Mouse (Mus musculus) forebrain, embryonic 11.5 days (tissue): ENCODE measurements at regions not wholly inside any gene's neighbourhood (a gene's known extent, or its start where the extent isn't known, plus 50 kb on each side); places are given as distances from the start of the nearest gene placed in this dataset.

Source experiments
- ATAC-seq: fragments of 200-750 bp; cut with Nextera tagmentation; replicated peaks from 2 replicates; pipeline ENCODE4 v1.8.0; 2017; ENCODE audit warnings: moderate TSS enrichment; ENCODE audit not compliant: low FRiP score
- DNase-seq: peaks from one replicate; pipeline ENCODE4 v3.0.0-alpha.2; 2017; ENCODE audit warnings: low spot score
- H3K27ac ChIP-seq: fragments of 300-500 bp; sonication (generic); 2 replicates; pipeline ENCODE4 v1.5.1; 2014; ENCODE audit warnings: low read depth, low read length
- H3K27me3 ChIP-seq: fragments of 300-500 bp; sonication (generic); 2 replicates; pipeline ENCODE4 v1.6.1; 2014; ENCODE audit warnings: mild to moderate bottlenecking, low read length, mixed read lengths; ENCODE audit not compliant: control insufficient read depth, insufficient read depth
- H3K36me3 ChIP-seq: fragments of 300-500 bp; sonication (generic); 2 replicates; pipeline ENCODE4 v1.6.1; 2014; ENCODE audit warnings: mild to moderate bottlenecking, low read length, moderate library complexity, mixed read lengths; ENCODE audit not compliant: control insufficient read depth, insufficient read depth
- H3K4me1 ChIP-seq: fragments of 300-500 bp; sonication (generic); replicated peaks from 2 replicates; pipeline ENCODE4 v1.6.1; 2014; ENCODE audit warnings: low read length, mixed read lengths; ENCODE audit not compliant: control insufficient read depth, insufficient read depth
- H3K4me2 ChIP-seq: fragments of 300-500 bp; sonication (generic); 2 replicates; pipeline ENCODE4 v1.6.1; 2014; ENCODE audit warnings: low read depth, mild to moderate bottlenecking, low read length, moderate library complexity, mixed read lengths; ENCODE audit not compliant: severe bottlenecking
- H3K4me3 ChIP-seq: fragments of 300-500 bp; sonication (generic); 2 replicates; pipeline ENCODE4 v1.5.1; 2014; ENCODE audit warnings: low read depth, low read length
- H3K9ac ChIP-seq: fragments of 300-500 bp; sonication (generic); 2 replicates; pipeline ENCODE4 v1.6.1; 2014; ENCODE audit warnings: low read length
- H3K9me3 ChIP-seq: fragments of 300-500 bp; sonication (generic); 2 replicates; pipeline ENCODE4 v1.6.1; 2016; ENCODE audit warnings: low read length, mixed read lengths; ENCODE audit not compliant: control insufficient read depth
- WGBS: fragments of 180-500 bp; shearing (Covaris S2); extraction: QIAGEN DNeasy Blood & Tissue Kit; methylation state at CpG from one replicate; pipeline ENCODE4 v1.1.7; 2014; 5-methylcytosine and 5-hydroxymethylcytosine counted together

GRCm38 (mm10) chr2:27812946-27813345 is 73.3 kb upstream of the Col5a1 start:
- Histone ChIP-seq H3K36me3 (no peaks in the 10 kb centered on the region), H3K9ac (no peak overlapping the region), H3K27me3 (no peaks in the 10 kb centered on the region), H3K4me3 (no peak overlapping the region), H3K27ac (no peak overlapping the region), H3K4me1 (no peaks in the 10 kb centered on the region), H3K9me3 (no peaks in the 10 kb centered on the region), H3K4me2 (no peak overlapping the region)
- 88% methylated on average over 3 of the region's 3 CpGs for WGBS
- DNase-seq = no peak
- ATAC-seq = no peak

- H3K4me3 ChIP-seq = no peak overlapping the region
- H3K36me3 ChIP-seq = no peaks in the 10 kb centered on the region
- 65% methylated on average over 6 of the region's 6 CpGs for WGBS
- H3K9ac ChIP-seq = no peak overlapping the region
- DNase-seq (no peak), ATAC-seq (no peak)
- no peaks in the 10 kb centered on the region for H3K4me1 ChIP-seq
- H3K27me3 ChIP-seq = no peaks in the 10 kb centered on the region
- no peak overlapping the region for H3K4me2 ChIP-seq
- H3K9me3 ChIP-seq = no peaks in the 10 kb centered on the region
- no peak overlapping the region for H3K27ac ChIP-seq
Observed at GRCm38 (mm10) chr2:27813370-27813769, 72.9 kb upstream of the Col5a1 start.

DNA sequence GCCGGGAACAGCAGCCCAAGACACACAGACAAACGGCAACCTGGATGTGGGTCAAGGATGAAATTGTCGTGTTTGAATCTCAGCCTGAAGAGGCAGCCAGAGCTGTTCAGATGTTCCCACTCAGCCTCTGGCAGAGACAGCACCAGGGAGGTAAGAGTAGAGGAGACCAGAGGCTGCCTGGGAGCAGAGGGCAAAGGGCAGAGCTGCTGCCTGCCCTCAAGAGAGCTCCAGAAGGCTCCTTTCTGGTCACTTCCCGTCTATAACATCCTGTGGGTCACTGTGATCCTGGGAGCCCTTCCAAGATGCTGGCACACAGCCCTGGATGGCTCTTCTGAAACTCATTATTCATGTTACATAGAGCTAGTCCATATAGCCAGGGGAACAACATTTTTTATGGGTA is 67.6 kb upstream of the Col5a1 start:
- H3K4me2 ChIP-seq = no peak overlapping the region
- DNase-seq = no peak
- WGBS = 60% methylated on average over 4 of the region's 4 CpGs

DNA sequence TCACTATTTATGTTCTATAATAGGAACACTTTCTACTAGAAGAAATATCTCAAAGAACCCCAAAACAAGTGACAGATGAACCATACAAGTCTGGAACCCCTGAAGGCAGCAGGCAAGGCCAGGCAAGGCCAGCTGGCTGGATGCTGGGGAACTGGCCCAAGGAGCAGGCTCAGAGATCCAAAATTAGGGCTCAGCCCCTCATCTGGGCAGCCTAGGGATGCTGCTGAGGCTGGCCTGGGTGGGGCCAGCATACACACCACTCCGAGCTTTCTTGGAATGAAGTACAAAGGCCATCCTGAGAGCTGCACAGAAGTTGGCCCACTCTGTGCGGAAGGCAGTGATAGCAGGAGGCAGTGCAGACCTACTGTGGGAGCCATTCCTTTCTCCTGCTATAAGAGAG is 59.4 kb upstream of the Col5a1 start:
- Histone ChIP-seq H3K9ac (no peak overlapping the region), H3K27ac (no peak overlapping the region), H3K4me3 (no peak overlapping the region), H3K9me3 (no peaks in the 10 kb centered on the region), H3K27me3 (no peaks in the 10 kb centered on the region), H3K4me1 (no peaks in the 10 kb centered on the region), H3K36me3 (no peaks in the 10 kb centered on the region), H3K4me2 (no peak overlapping the region)
- DNase-seq = no peak
- WGBS = 91% methylated on average over 2 of the region's 2 CpGs
- ATAC-seq = no peak

More for the DNA sequence above, 67.6 kb upstream of the Col5a1 start:
- H3K27ac ChIP-seq = no peak overlapping the region
- no peaks in the 10 kb centered on the region for H3K9me3 ChIP-seq
- no peaks in the 10 kb centered on the region for H3K27me3 ChIP-seq
- H3K4me3 ChIP-seq = no peak overlapping the region
- no peak overlapping the region for H3K9ac ChIP-seq
- H3K4me1 ChIP-seq = no peaks in the 10 kb centered on the region
- ATAC-seq = no peak
- H3K36me3 ChIP-seq = no peaks in the 10 kb centered on the region

DNA sequence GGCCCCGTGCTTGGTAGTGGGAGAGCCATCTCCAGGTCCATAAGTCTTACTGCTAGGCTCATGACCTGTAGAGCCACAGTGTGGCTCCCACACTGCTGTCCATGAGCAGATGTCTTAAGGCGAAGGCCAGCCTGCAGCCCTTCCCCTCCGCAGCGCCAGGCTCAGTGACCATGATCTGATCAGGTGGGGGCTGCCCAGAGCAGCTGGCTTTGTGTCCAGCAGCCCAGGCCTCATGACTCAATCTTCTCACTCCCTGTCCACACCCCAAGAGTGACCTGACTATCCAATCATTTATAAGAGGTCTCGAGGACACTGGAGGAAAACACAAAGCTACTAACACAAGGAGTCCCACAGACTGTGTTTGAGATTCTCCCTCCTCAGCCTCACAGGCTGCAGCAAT is 58.6 kb upstream of the Col5a1 start:
- no peaks in the 10 kb centered on the region for H3K27me3 ChIP-seq
- H3K4me3 ChIP-seq = no peak overlapping the region
- no peaks in the 10 kb centered on the region for H3K9me3 ChIP-seq
- ATAC-seq (no peak), DNase-seq (no peak)
- no peaks in the 10 kb centered on the region for H3K4me1 ChIP-seq
- no peak overlapping the region for H3K27ac ChIP-seq
- WGBS = 86% methylated on average over 5 of the region's 5 CpGs
- H3K4me2 ChIP-seq = no peak overlapping the region
- no peak overlapping the region for H3K9ac ChIP-seq
- no peaks in the 10 kb centered on the region for H3K36me3 ChIP-seq

DNA sequence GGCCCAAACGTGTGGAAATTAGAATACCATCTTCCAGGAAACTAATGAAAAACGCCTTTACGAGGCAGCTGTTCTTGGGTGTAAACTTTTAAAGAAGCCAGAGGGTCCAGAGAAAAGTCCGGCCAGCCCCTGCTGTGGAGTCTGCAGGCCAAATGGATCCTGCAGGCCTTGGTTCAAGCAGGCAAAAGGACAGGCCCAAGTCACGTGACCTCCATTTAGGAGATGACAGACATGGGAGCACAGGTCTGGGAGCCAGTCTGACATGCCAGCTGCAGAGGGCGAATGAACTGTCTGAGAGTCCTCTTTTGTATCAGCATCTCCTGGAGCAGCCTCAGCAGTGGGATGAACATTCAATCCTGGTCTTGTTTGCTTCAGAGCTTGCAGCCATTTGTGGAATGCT is 58.0 kb upstream of the Col5a1 start:
- H3K27me3 ChIP-seq = no peaks in the 10 kb centered on the region
- H3K4me2 ChIP-seq = no peak overlapping the region
- no peaks in the 10 kb centered on the region for H3K4me1 ChIP-seq
- no peaks in the 10 kb centered on the region for H3K36me3 ChIP-seq
- H3K27ac ChIP-seq = no peak overlapping the region
- no peak overlapping the region for H3K4me3 ChIP-seq
- ATAC-seq (no peak), DNase-seq (no peak)
- WGBS = 82% methylated on average over 6 of the region's 6 CpGs
- no peaks in the 10 kb centered on the region for H3K9me3 ChIP-seq
- H3K9ac ChIP-seq = no peak overlapping the region

- Histone ChIP-seq H3K4me1 (peaks cover 2% of the 10 kb centered on the region; the same call in 1 of the 2 replicates), H3K27ac (no peak overlapping the region), H3K9ac (no peak overlapping the region), H3K4me3 (no peak overlapping the region), H3K36me3 (no peaks in the 10 kb centered on the region), H3K9me3 (no peaks in the 10 kb centered on the region), H3K4me2 (no peak overlapping the region), H3K27me3 (no peaks in the 10 kb centered on the region)
- WGBS = 84% methylated on average over 5 of the region's 5 CpGs
- ATAC-seq (no peak), DNase-seq (no peak)
Observed at GRCm38 (mm10) chr2:27829551-27829950, 56.7 kb upstream of the Col5a1 start.

GRCm38 (mm10) chr2:27834971-27835370 is 51.3 kb upstream of the Col5a1 start:
- no peak for ATAC-seq
- no peak overlapping the region for H3K4me2 ChIP-seq
- H3K27ac ChIP-seq = no peak overlapping the region
- WGBS = 85% methylated on average over 4 of the region's 4 CpGs
- DNase-seq = no peak
- no peaks in the 10 kb centered on the region for H3K36me3 ChIP-seq
- H3K27me3 ChIP-seq = no peaks in the 10 kb centered on the region
- no peak overlapping the region for H3K4me3 ChIP-seq
- peaks cover 20% of the 10 kb centered on the region for H3K4me1 ChIP-seq
- no peak overlapping the region for H3K9ac ChIP-seq
- H3K9me3 ChIP-seq = no peaks in the 10 kb centered on the region

- ATAC-seq (peak; percentile 56; the same call in 1 of the 2 replicates), DNase-seq (no peak)
- peaks cover 20% of the 10 kb centered on the region for H3K4me1 ChIP-seq
- no peaks in the 10 kb centered on the region for H3K9me3 ChIP-seq
- no peak overlapping the region for H3K27ac ChIP-seq
- H3K9ac ChIP-seq = 0 out of 2 replicates have a peak overlapping the region, but pooled peaks have one; percentile 23
- 39% methylated on average over 10 of the region's 10 CpGs for WGBS
- H3K36me3 ChIP-seq = no peaks in the 10 kb centered on the region
- H3K27me3 ChIP-seq = no peaks in the 10 kb centered on the region
- H3K4me3 ChIP-seq = no peak overlapping the region
- H3K4me2 ChIP-seq = no peak overlapping the region
Observed at GRCm38 (mm10) chr2:27835758-27836460, 50.3 kb upstream of the Col5a1 start.
